Mouse (Mus musculus): ENCODE data around the gene Pcdh9.
A peak's percentile ranks its signal among the peaks of the same experiment; 100 is the strongest.

Pcdh9 gene

GRCm38 (mm10) chr14:93890519-93891370, at the start of gene Pcdh9:
Gene Pcdh9 (minus strand): TSS chr14:93890679.
- peak; percentile 88 for DNase-seq (ENCODE audit: extremely low read depth, insufficient read length, low spot score)

- DNase-seq (ENCODE audit: extremely low read depth, insufficient read length, low spot score): no peak
These were observed 16.4 kb upstream of the Pcdh9 start for GRCm38 (mm10) chr14:93906928-93907327.

- no peak for DNase-seq (ENCODE audit: extremely low read depth, insufficient read length, low spot score)
These were observed 8.1 kb upstream of the Pcdh9 start for GRCm38 (mm10) chr14:93898533-93898932.

- no peak for DNase-seq (ENCODE audit: extremely low read depth, insufficient read length, low spot score)
These were observed 4.7 kb upstream of the Pcdh9 start for GRCm38 (mm10) chr14:93895131-93895530.

GRCm38 (mm10) chr14:93891371-93891746, 880 bp upstream of the Pcdh9 start:
- no peak for DNase-seq (ENCODE audit: extremely low read depth, insufficient read length, low spot score)

GRCm38 (mm10) chr14:93889839-93890518, 500 bp downstream of the Pcdh9 start:
- no peak for DNase-seq (ENCODE audit: extremely low read depth, insufficient read length, low spot score)

GRCm38 (mm10) chr14:93889231-93889630, 1.2 kb downstream of the Pcdh9 start:
- DNase-seq (ENCODE audit: extremely low read depth, insufficient read length, low spot score): no peak

GRCm38 (mm10) chr14:93888346-93888745, 2.1 kb downstream of the Pcdh9 start:
- no peak for DNase-seq (ENCODE audit: extremely low read depth, insufficient read length, low spot score)

GRCm38 (mm10) chr14:93887066-93887465, 3.4 kb downstream of the Pcdh9 start:
- DNase-seq (ENCODE audit: extremely low read depth, insufficient read length, low spot score): no peak

- no peak for DNase-seq (ENCODE audit: extremely low read depth, insufficient read length, low spot score)
These were observed 4.9 kb downstream of the Pcdh9 start for GRCm38 (mm10) chr14:93885551-93886084.

GRCm38 (mm10) chr14:93884467-93884866, 6.0 kb downstream of the Pcdh9 start:
- peak; percentile 22 for DNase-seq (ENCODE audit: extremely low read depth, insufficient read length, low spot score)

GRCm38 (mm10) chr14:93880071-93880470, 10.4 kb downstream of the Pcdh9 start:
- no peak for DNase-seq (ENCODE audit: extremely low read depth, insufficient read length, low spot score)

- no peak for DNase-seq (ENCODE audit: extremely low read depth, insufficient read length, low spot score)
These were observed 14.5 kb downstream of the Pcdh9 start for GRCm38 (mm10) chr14:93875968-93876367.

- DNase-seq (ENCODE audit: extremely low read depth, insufficient read length, low spot score): no peak
These were observed 22.3 kb downstream of the Pcdh9 start for GRCm38 (mm10) chr14:93868211-93868610.

- DNase-seq (ENCODE audit: extremely low read depth, insufficient read length, low spot score): no peak
These were observed 32.4 kb downstream of the Pcdh9 start for GRCm38 (mm10) chr14:93858069-93858468.

- DNase-seq (ENCODE audit: extremely low read depth, insufficient read length, low spot score): no peak
These were observed 44.3 kb downstream of the Pcdh9 start for GRCm38 (mm10) chr14:93846091-93846677.

- DNase-seq (ENCODE audit: extremely low read depth, insufficient read length, low spot score): no peak
These were observed 47.7 kb downstream of the Pcdh9 start for GRCm38 (mm10) chr14:93842686-93843288.

- DNase-seq (ENCODE audit: extremely low read depth, insufficient read length, low spot score): no peak
These were observed 58.0 kb downstream of the Pcdh9 start for GRCm38 (mm10) chr14:93832511-93832910.

- no peak for DNase-seq (ENCODE audit: extremely low read depth, insufficient read length, low spot score)
These were observed 63.3 kb downstream of the Pcdh9 start for GRCm38 (mm10) chr14:93827159-93827558.

GRCm38 (mm10) chr14:93826042-93826462, 64.4 kb downstream of the Pcdh9 start:
- no peak for DNase-seq (ENCODE audit: extremely low read depth, insufficient read length, low spot score)

GRCm38 (mm10) chr14:93818845-93819244, 71.6 kb downstream of the Pcdh9 start:
- DNase-seq (ENCODE audit: extremely low read depth, insufficient read length, low spot score): no peak

All from 3134 (cell line).